Mouse (Mus musculus) kidney, postnatal 0 days (tissue): ENCODE measurements at regions not wholly inside any gene's neighbourhood (a gene's known extent, or its start where the extent isn't known, plus 50 kb on each side); places are given as distances from the start of the nearest gene placed in this dataset.

Experiments used
- ATAC-seq: fragments of 200-750 bp; cut with Nextera tagmentation; replicated peaks from 2 replicates; pipeline ENCODE4 v1.8.0; 2017; ENCODE audit warnings: low read depth, moderate number of reproducible peaks, moderate TSS enrichment, moderate library complexity; ENCODE audit not compliant: low FRiP score
- DNase-seq: peaks from one replicate; pipeline ENCODE4 v3.0.0-alpha.2; 2016; ENCODE audit warnings: low spot score
- H3K27ac ChIP-seq: fragments of 300-500 bp; sonication (generic); 2 replicates; pipeline ENCODE4 v1.5.1; 2014; ENCODE audit warnings: mild to moderate bottlenecking
- H3K27me3 ChIP-seq: fragments of 300-500 bp; sonication (generic); 2 replicates; pipeline ENCODE4 v1.6.1; 2014; ENCODE audit warnings: low read length, mixed read lengths; ENCODE audit not compliant: insufficient read depth
- H3K36me3 ChIP-seq: fragments of 300-500 bp; sonication (generic); 2 replicates; pipeline ENCODE4 v1.6.1; 2014; ENCODE audit warnings: low read length, mixed read lengths; ENCODE audit not compliant: insufficient read depth
- H3K4me1 ChIP-seq: fragments of 300-500 bp; sonication (generic); replicated peaks from 2 replicates; pipeline ENCODE4 v1.6.1; 2014; ENCODE audit warnings: antibody characterized with exemption, low read length, mixed read lengths; ENCODE audit not compliant: insufficient read depth
- H3K4me2 ChIP-seq: fragments of 300-500 bp; sonication (generic); 2 replicates; pipeline ENCODE4 v1.6.1; 2014; ENCODE audit warnings: mild to moderate bottlenecking, low read length, moderate library complexity, mixed read lengths
- H3K4me3 ChIP-seq: fragments of 300-500 bp; sonication (generic); replicated peaks from 2 replicates; pipeline ENCODE4 v1.5.1; 2014; ENCODE audit warnings: low read depth, low read length
- H3K9ac ChIP-seq: fragments of 300-500 bp; sonication (generic); 2 replicates; pipeline ENCODE4 v1.6.1; 2014; ENCODE audit warnings: low read depth, low read length
- H3K9me3 ChIP-seq: fragments of 300-500 bp; sonication (generic); replicated peaks from 2 replicates; pipeline ENCODE4 v1.6.1; 2016; ENCODE audit warnings: low read length, inconsistent platforms, mixed read lengths
- CTCF ChIP-seq: IDR thresholded peaks from 2 replicates; pipeline ENCODE4 v1.5.1; 2016; ENCODE audit warnings: antibody characterized with exemption, low read depth, mild to moderate bottlenecking, moderate library complexity
- WGBS: fragments of 180-500 bp; shearing (Covaris S2); extraction: QIAGEN DNeasy Blood & Tissue Kit; methylation state at CpG from one replicate; pipeline ENCODE4 v1.1.7; 2014; 5-methylcytosine and 5-hydroxymethylcytosine counted together

DNA sequence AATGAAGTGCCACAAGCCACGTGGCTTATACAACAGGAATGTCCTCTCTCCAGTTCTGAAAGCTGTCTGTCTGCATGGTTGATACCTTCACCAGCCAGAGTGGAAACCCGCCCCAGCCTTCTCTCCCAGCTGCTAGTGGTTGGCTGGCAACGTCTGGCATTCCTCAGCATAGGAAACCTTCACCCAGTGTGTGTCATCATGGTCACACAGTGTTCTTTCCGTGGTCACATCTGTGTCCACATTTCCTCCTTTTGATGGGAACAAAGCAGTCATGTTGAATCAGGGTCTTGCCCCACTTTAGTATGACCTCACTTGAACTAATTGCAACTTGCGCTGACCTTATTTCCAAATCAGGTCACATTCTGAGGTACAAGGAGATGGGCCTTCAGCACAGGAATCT lies 128.1 kb downstream of the Efnb2 start:
- H3K4me3 ChIP-seq, result no peak overlapping the region
- H3K36me3 ChIP-seq, result no peaks in the 10 kb centered on the region
- H3K27me3 ChIP-seq, result no peaks in the 10 kb centered on the region
- no peaks in the 10 kb centered on the region for H3K9me3 ChIP-seq
- no peak overlapping the region for H3K9ac ChIP-seq
- no peaks in the 10 kb centered on the region for H3K4me1 ChIP-seq
- H3K4me2 ChIP-seq, result no peak overlapping the region
- no peak overlapping the region for H3K27ac ChIP-seq
- WGBS, result 90% methylated on average over 5 of the region's 5 CpGs
- TF ChIP-seq CTCF, result no peak
- no peak for DNase-seq
- ATAC-seq, result no peak

DNA sequence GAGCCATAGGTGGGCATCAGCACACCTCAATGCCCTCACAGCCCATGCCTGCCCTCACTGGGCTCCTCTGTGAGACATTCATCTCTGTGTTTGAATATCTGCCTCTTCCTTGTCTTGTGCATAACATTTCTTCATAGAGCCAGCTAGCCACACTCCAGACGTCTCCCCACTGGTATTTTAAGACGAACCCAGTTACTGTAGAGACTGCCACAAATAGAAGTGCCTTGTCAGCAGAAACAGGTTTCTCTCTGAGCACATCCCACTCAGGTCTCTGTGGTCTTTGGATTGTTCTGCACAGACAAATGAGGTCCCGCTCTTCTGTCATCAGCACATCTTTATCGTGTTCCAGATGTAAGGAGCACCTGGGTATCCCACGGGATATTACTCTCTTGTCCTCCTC lies 130.5 kb downstream of the Efnb2 start:
- Histone ChIP-seq H3K27ac (no peak overlapping the region), H3K9me3 (no peaks in the 10 kb centered on the region), H3K4me2 (no peak overlapping the region), H3K36me3 (no peaks in the 10 kb centered on the region), H3K4me1 (no peaks in the 10 kb centered on the region), H3K27me3 (no peaks in the 10 kb centered on the region), H3K9ac (no peak overlapping the region), H3K4me3 (no peak overlapping the region)
- WGBS, result 61% methylated on average over 5 of the region's 5 CpGs
- no peak for TF ChIP-seq CTCF
- no peak for ATAC-seq
- no peak for DNase-seq

DNA sequence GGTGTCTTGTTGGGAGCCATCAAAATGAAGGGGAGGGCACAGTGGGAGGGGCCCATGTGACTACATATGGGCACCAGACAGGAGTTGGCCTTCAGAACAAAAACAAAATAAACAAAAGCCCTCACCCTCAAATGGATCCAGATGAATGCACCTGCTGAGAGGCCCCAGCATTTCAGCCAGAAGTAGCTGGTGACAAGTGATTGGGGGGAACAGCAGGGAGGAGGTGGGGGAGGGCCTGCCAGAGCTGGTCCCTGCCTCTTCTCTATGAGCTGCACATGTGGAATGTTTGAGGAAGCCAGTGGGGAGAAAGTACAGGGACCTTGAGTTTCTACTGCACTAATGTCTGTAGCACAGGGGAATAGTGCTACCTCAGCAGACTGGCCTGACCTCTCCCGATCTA lies 139.5 kb downstream of the Efnb2 start:
- no peaks in the 10 kb centered on the region for H3K4me1 ChIP-seq
- H3K4me2 ChIP-seq, result no peak overlapping the region
- TF ChIP-seq CTCF, result no peak
- H3K36me3 ChIP-seq, result no peaks in the 10 kb centered on the region
- H3K27ac ChIP-seq, result no peak overlapping the region
- peak; percentile 21 for DNase-seq
- 56% methylated on average over 1 of the region's 1 CpGs for WGBS
- no peaks in the 10 kb centered on the region for H3K9me3 ChIP-seq
- no peak overlapping the region for H3K9ac ChIP-seq
- no peak overlapping the region for H3K4me3 ChIP-seq
- H3K27me3 ChIP-seq, result no peaks in the 10 kb centered on the region
- peak; percentile 46 for ATAC-seq

DNA sequence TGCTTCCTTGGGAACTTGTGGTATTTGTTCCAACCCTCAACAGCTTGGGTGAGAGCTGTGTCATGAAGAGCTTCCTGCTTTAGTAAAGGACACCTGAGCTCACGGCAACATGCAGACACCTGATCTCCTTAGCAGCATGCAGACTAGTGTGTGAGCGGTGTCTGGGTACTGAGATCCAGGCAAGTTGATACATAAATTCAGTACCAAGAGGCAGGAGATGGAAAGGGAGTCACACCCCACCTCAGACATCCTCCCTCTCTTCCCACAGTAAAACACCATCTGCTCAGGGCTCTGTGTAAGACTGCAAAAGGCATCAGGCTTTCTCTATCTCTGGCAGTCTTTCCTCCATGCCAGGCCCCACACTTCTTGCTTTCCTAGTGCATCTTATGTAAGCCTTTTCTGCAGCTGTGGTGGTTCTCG lies 141.3 kb downstream of the Efnb2 start:
- Histone ChIP-seq H3K27me3 (no peaks in the 10 kb centered on the region), H3K4me2 (no peak overlapping the region), H3K27ac (no peak overlapping the region), H3K9ac (no peak overlapping the region), H3K4me1 (no peaks in the 10 kb centered on the region), H3K4me3 (no peak overlapping the region), H3K9me3 (no peaks in the 10 kb centered on the region), H3K36me3 (no peaks in the 10 kb centered on the region)
- DNase-seq, result no peak
- TF ChIP-seq CTCF, result no peak
- ATAC-seq, result no peak; the same call in 1 of the 2 replicates
- WGBS, result 66% methylated on average over 3 of the region's 3 CpGs

DNA sequence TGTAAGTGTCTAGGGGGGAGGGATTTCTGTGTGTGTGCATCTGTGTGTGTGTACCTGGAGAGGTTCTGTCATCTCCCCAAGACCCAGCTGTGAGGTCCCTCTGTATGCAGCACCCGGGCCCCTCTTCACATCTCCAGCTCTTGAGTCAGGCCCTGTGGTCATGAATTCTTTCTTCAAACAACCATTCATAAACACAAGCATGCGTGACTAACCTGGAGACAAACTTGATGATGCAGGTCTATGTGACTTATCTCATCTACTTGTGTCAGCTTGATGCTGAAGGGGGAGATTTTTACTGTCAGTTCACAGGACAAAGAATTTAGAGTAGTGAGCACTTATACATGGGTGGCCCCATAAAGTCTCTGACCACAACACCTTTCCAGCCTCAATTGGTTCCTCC lies 143.4 kb downstream of the Efnb2 start:
- DNase-seq (no peak), ATAC-seq (no peak)
- no peaks in the 10 kb centered on the region for H3K9me3 ChIP-seq
- H3K27ac ChIP-seq, result no peak overlapping the region
- 63% methylated on average over 2 of the region's 2 CpGs for WGBS
- H3K4me3 ChIP-seq, result no peak overlapping the region
- H3K4me2 ChIP-seq, result no peak overlapping the region
- TF ChIP-seq CTCF, result no peak
- H3K36me3 ChIP-seq, result no peaks in the 10 kb centered on the region
- no peaks in the 10 kb centered on the region for H3K4me1 ChIP-seq
- H3K9ac ChIP-seq, result no peak overlapping the region
- no peaks in the 10 kb centered on the region for H3K27me3 ChIP-seq

DNA sequence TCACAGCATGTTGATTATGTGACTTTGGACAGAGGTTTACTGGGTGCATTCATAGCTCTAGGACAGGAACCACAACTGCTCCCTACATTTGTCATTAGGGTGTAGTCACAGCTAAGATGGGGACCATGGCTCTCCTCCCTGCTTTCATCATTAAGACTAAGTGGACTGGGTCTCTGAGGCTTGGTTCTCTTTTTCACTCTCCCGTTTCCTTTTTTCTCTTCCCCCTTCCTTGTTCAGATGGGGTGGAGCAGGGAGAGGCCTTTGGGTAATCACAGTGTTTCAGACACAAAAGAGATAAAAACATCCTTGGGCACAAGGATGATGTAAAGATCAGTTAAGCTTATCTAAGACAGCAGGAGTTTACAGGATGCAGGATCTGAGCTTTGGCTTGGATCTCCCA lies 144.8 kb downstream of the Efnb2 start:
- DNase-seq, result no peak
- no peak for TF ChIP-seq CTCF

DNA sequence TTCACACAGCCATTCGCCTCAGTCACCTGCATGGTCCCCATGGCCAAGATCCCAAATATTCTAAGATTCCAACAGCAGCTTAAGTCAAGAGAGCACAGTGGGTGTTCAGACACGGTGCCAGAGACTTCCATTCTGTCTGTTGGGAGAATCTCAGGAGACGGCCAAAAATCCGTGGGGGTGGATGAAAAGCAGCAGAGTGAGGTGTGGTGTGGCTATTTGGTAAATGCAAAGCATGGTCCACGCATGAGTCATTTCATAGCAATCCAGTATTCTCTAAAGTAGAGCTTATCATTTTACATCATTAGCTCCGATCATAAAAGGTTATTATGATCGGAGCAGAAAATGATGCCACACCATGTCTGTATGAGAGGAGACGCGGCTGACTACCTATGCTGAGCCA lies 161.1 kb downstream of the Efnb2 start:
- 88% methylated on average over 9 of the region's 9 CpGs for WGBS
- Histone ChIP-seq H3K4me2 (no peak overlapping the region), H3K36me3 (no peaks in the 10 kb centered on the region), H3K27me3 (no peaks in the 10 kb centered on the region), H3K4me3 (no peak overlapping the region), H3K27ac (no peak overlapping the region), H3K9ac (no peak overlapping the region), H3K9me3 (no peaks in the 10 kb centered on the region), H3K4me1 (0 out of 2 replicates have a peak, but pooled peaks cover 5% of the 10 kb centered on the region)
- TF ChIP-seq CTCF, result no peak
- no peak for DNase-seq
- ATAC-seq, result no peak

More for the DNA sequence above, 144.8 kb downstream of the Efnb2 start:
- H3K4me3 ChIP-seq, result no peak overlapping the region
- H3K27me3 ChIP-seq, result no peaks in the 10 kb centered on the region
- no peak for ATAC-seq
- no peaks in the 10 kb centered on the region for H3K36me3 ChIP-seq
- 65% methylated on average over 1 of the region's 1 CpGs for WGBS
- no peak overlapping the region for H3K4me2 ChIP-seq
- no peak overlapping the region for H3K27ac ChIP-seq
- H3K9ac ChIP-seq, result no peak overlapping the region
- no peaks in the 10 kb centered on the region for H3K4me1 ChIP-seq
- H3K9me3 ChIP-seq, result no peaks in the 10 kb centered on the region
